Mouse (Mus musculus) CH12.LX (cell line): ENCODE measurements at regions not wholly inside any gene's neighbourhood (a gene's known extent, or its start where the extent isn't known, plus 50 kb on each side); places are given as distances from the start of the nearest gene placed in this dataset.

ENCODE experiments used
- CHD2 ChIP-seq: IDR thresholded peaks from 2 replicates; pipeline ENCODE4 v1.6.1; 2011; ENCODE audit warnings: low read length, improper control_type of control experiment
- CTCF ChIP-seq, 2 experiments: IDR thresholded peaks in 1 of 2; conservative IDR thresholded peaks in 1 of 2; 2 replicates each; pipeline ENCODE4 v1.5.1; 2011 to 2012; ENCODE audit warnings: low read depth in 2 of 2, low read length in 2 of 2, improper control_type of control experiment in 1 of 2, inconsistent platforms in 1 of 2, mild to moderate bottlenecking in 1 of 2, moderate library complexity in 1 of 2
- E2F4 ChIP-seq: IDR thresholded peaks from 2 replicates; pipeline ENCODE4 v1.6.1; 2011; ENCODE audit warnings: low read depth, low read length, improper control_type of control experiment; ENCODE audit not compliant: insufficient replicate concordance
- EP300 ChIP-seq: IDR thresholded peaks from 2 replicates; pipeline ENCODE4 v1.6.1; 2011; ENCODE audit warnings: low read length, improper control_type of control experiment
- HCFC1 ChIP-seq: IDR thresholded peaks from 2 replicates; pipeline ENCODE4 v1.6.1; 2012; ENCODE audit warnings: low read depth, mild to moderate bottlenecking, inconsistent platforms, low read length, improper control_type of control experiment
- NRF1 ChIP-seq: IDR thresholded peaks from 2 replicates; pipeline ENCODE4 v1.6.1; 2014; ENCODE audit warnings: low read depth, mild to moderate bottlenecking, inconsistent platforms, low read length, improper control_type of control experiment, moderate library complexity
- USF1 ChIP-seq: IDR thresholded peaks from 2 replicates; pipeline ENCODE4 v1.6.1; 2014; ENCODE audit warnings: low read depth, mild to moderate bottlenecking, inconsistent platforms, low read length, improper control_type of control experiment

- TF ChIP-seq HCFC1, result no peak
- no peak for TF ChIP-seq NRF1
- no peak for TF ChIP-seq EP300
- TF ChIP-seq USF1, result no peak
- no peak for TF ChIP-seq CHD2
- no peak for TF ChIP-seq E2F4
- TF ChIP-seq CTCF (conservative IDR thresholded peaks at IDR 0.05 in 1 of 2, IDR thresholded peaks at IDR 0.05 in 1 of 2; ENCODE audit: low read depth in 2 of 2, low read length in 2 of 2), result no peak
These were observed 830.9 kb upstream of the Tyrp1 start for GRCm38 (mm10) chr4:80002738-80003635.
